Mouse (Mus musculus) MEL (cell line): ENCODE measurements at regions not wholly inside any gene's neighbourhood (a gene's known extent, or its start where the extent isn't known, plus 50 kb on each side); places are given as distances from the start of the nearest gene placed in this dataset.

ENCODE experiments used
- DNase-seq: peaks from one replicate; pipeline ENCODE4 v3.0.0; 2011; ENCODE audit warnings: low read depth, low spot score
- H3K27ac ChIP-seq: 2 replicates; pipeline ENCODE4 v1.5.1; 2012; ENCODE audit warnings: low read depth, mild to moderate bottlenecking, control low read depth, low read length, moderate library complexity; ENCODE audit not compliant: control insufficient read depth
- H3K27me3 ChIP-seq, 2 experiments: fragments of 150-350 bp in 1 of 2; sonication (generic) in 1 of 2; 2 replicates each; pipeline ENCODE4 v1.6.1; 2012; ENCODE audit warnings: low read length in 2 of 2, mild to moderate bottlenecking in 2 of 2, improper control_type of control experiment in 1 of 2, moderate library complexity in 1 of 2; ENCODE audit not compliant: insufficient read depth in 2 of 2, control insufficient read depth in 1 of 2
- H3K36me3 ChIP-seq, 2 experiments: 2 replicates each; pipeline ENCODE4 v1.6.1; 2012 to 2014; ENCODE audit warnings: low read length in 2 of 2, improper control_type of control experiment in 1 of 2, inconsistent platforms in 1 of 2, mild to moderate bottlenecking in 1 of 2; ENCODE audit not compliant: insufficient read depth in 2 of 2, control insufficient read depth in 1 of 2
- H3K4me1 ChIP-seq, 2 experiments: fragments of 150-350 bp in 1 of 2; sonication (generic) in 1 of 2; 2 replicates each; pipeline ENCODE4 v1.6.1; 2012; ENCODE audit warnings: low read length in 2 of 2, improper control_type of control experiment in 1 of 2, mild to moderate bottlenecking in 1 of 2; ENCODE audit not compliant: insufficient read depth in 2 of 2, control insufficient read depth in 1 of 2
- H3K4me3 ChIP-seq, 2 experiments: fragments of 150-350 bp in 1 of 2; sonication (generic) in 1 of 2; 2 replicates each; pipeline ENCODE4 v1.5.1; 2012; ENCODE audit warnings: low read depth in 2 of 2, low read length in 2 of 2, mild to moderate bottlenecking in 2 of 2, moderate library complexity in 2 of 2, control low read depth in 1 of 2, improper control_type of control experiment in 1 of 2; ENCODE audit not compliant: control insufficient read depth in 1 of 2, insufficient read depth in 1 of 2
- H3K79me2 ChIP-seq: 2 replicates; pipeline ENCODE4 v1.6.1; 2012; ENCODE audit warnings: mild to moderate bottlenecking, low read length, moderate library complexity; ENCODE audit not compliant: control insufficient read depth, poor library complexity, insufficient read depth
- H3K9ac ChIP-seq: 2 replicates; pipeline ENCODE4 v1.6.1; 2012; ENCODE audit warnings: low read depth, mild to moderate bottlenecking, control low read depth, low read length, moderate library complexity; ENCODE audit not compliant: control insufficient read depth, poor library complexity, severe bottlenecking
- H3K9me3 ChIP-seq: fragments of 150-350 bp; sonication (generic); replicated peaks from 2 replicates; pipeline ENCODE4 v1.6.1; 2012; ENCODE audit warnings: mild to moderate bottlenecking, low read length, improper control_type of control experiment, moderate library complexity; ENCODE audit not compliant: insufficient read depth
- BHLHE40 ChIP-seq: IDR thresholded peaks from 2 replicates; pipeline ENCODE4 v1.6.1; 2012; ENCODE audit warnings: low read depth, mild to moderate bottlenecking, inconsistent platforms, low read length, improper control_type of control experiment, borderline replicate concordance
- CHD2 ChIP-seq: IDR thresholded peaks from 2 replicates; pipeline ENCODE4 v1.6.1; 2011; ENCODE audit warnings: low read length, improper control_type of control experiment
- CTCF ChIP-seq, 3 experiments: IDR thresholded peaks in 2 of 3; conservative IDR thresholded peaks in 1 of 3; 2 replicates each; pipeline ENCODE4 v1.5.1; 2011 to 2012; ENCODE audit warnings: low read length in 3 of 3, low read depth in 2 of 3, mild to moderate bottlenecking in 2 of 3, improper control_type of control experiment in 1 of 3, inconsistent platforms in 1 of 3, mixed read lengths in 1 of 3, moderate library complexity in 1 of 3; ENCODE audit not compliant: control insufficient read depth in 1 of 3, insufficient read depth in 1 of 3, poor library complexity in 1 of 3, severe bottlenecking in 1 of 3
- E2F4 ChIP-seq: IDR thresholded peaks from 2 replicates; pipeline ENCODE4 v1.6.1; 2011; ENCODE audit warnings: low read depth, low read length, improper control_type of control experiment, borderline replicate concordance
- ELF1 ChIP-seq: IDR thresholded peaks from 2 replicates; pipeline ENCODE4 v1.6.1; 2014; ENCODE audit warnings: low read depth, mild to moderate bottlenecking, inconsistent platforms, low read length, improper control_type of control experiment, moderate library complexity
- EP300 ChIP-seq, 2 experiments: IDR thresholded peaks; 2 replicates each; pipeline ENCODE4 v1.6.1; 2011; ENCODE audit warnings: improper control_type of control experiment in 2 of 2, low read length in 2 of 2, low read depth in 1 of 2, mild to moderate bottlenecking in 1 of 2
- GABPA ChIP-seq: IDR thresholded peaks from 2 replicates; pipeline ENCODE4 v1.6.1; 2012; ENCODE audit warnings: low read depth, mild to moderate bottlenecking, inconsistent platforms, low read length, improper control_type of control experiment, moderate library complexity
- GATA1 ChIP-seq: IDR thresholded peaks from 2 replicates; pipeline ENCODE4 v1.6.1; 2011; ENCODE audit warnings: low read depth, low read length, improper control_type of control experiment
- JUND ChIP-seq: IDR thresholded peaks from 2 replicates; pipeline ENCODE4 v1.6.1; 2011; ENCODE audit warnings: low read depth, mild to moderate bottlenecking, improper control_type of control experiment, low read length
- KAT2A ChIP-seq: conservative IDR thresholded peaks from 2 replicates; pipeline ENCODE4 v1.6.1; 2012; ENCODE audit warnings: low read depth, low read length, improper control_type of control experiment, inconsistent platforms
- MAFK ChIP-seq: IDR thresholded peaks from 2 replicates; pipeline ENCODE4 v1.6.1; 2011; ENCODE audit warnings: low read depth, mild to moderate bottlenecking, low read length, improper control_type of control experiment, borderline replicate concordance
- MAX ChIP-seq: IDR thresholded peaks from 2 replicates; pipeline ENCODE4 v1.6.1; 2011; ENCODE audit warnings: low read length, improper control_type of control experiment
- MAZ ChIP-seq: IDR thresholded peaks from 2 replicates; pipeline ENCODE4 v1.6.1; 2012; ENCODE audit warnings: low read depth, mild to moderate bottlenecking, inconsistent platforms, low read length, improper control_type of control experiment
- MYC ChIP-seq: IDR thresholded peaks from 2 replicates; pipeline ENCODE4 v1.6.1; 2011; ENCODE audit warnings: low read depth, mild to moderate bottlenecking, low read length, improper control_type of control experiment, moderate library complexity
- NRF1 ChIP-seq: IDR thresholded peaks from 2 replicates; pipeline ENCODE4 v1.6.1; 2014; ENCODE audit warnings: low read depth, mild to moderate bottlenecking, inconsistent platforms, low read length, improper control_type of control experiment, moderate library complexity; ENCODE audit not compliant: poor library complexity, insufficient read depth, severe bottlenecking
- POLR2A ChIP-seq, 2 experiments: IDR thresholded peaks; 2 replicates each; pipeline ENCODE4 v1.6.1; 2011 to 2012; ENCODE audit warnings: low read length in 2 of 2, mild to moderate bottlenecking in 2 of 2, control low read depth in 1 of 2, improper control_type of control experiment in 1 of 2, low read depth in 1 of 2, moderate library complexity in 1 of 2; ENCODE audit not compliant: control insufficient read depth in 1 of 2, insufficient read depth in 1 of 2, poor library complexity in 1 of 2
- RCOR1 ChIP-seq: IDR thresholded peaks from 2 replicates; pipeline ENCODE4 v1.6.1; 2012; ENCODE audit warnings: low read depth, mild to moderate bottlenecking, inconsistent platforms, low read length, improper control_type of control experiment
- SMC3 ChIP-seq: IDR thresholded peaks from 2 replicates; pipeline ENCODE4 v1.6.1; 2011; ENCODE audit warnings: low read depth, low read length, improper control_type of control experiment
- TBP ChIP-seq: IDR thresholded peaks from 2 replicates; pipeline ENCODE4 v1.8.0; 2011; ENCODE audit warnings: low read depth, low read length, improper control_type of control experiment
- TCF12 ChIP-seq: IDR thresholded peaks from 2 replicates; pipeline ENCODE4 v1.6.1; 2014; ENCODE audit warnings: low read depth, mild to moderate bottlenecking, inconsistent platforms, low read length, improper control_type of control experiment, moderate library complexity
- UBTF ChIP-seq: IDR thresholded peaks from 2 replicates; pipeline ENCODE4 v1.6.1; 2012; ENCODE audit warnings: low read depth, mild to moderate bottlenecking, inconsistent platforms, low read length, improper control_type of control experiment, moderate library complexity, borderline replicate concordance; ENCODE audit not compliant: insufficient read depth
- USF1 ChIP-seq: IDR thresholded peaks from 2 replicates; pipeline ENCODE4 v1.6.1; 2014; ENCODE audit warnings: low read depth, mild to moderate bottlenecking, inconsistent platforms, low read length, improper control_type of control experiment, moderate library complexity
- ZMIZ1 ChIP-seq: IDR thresholded peaks from 2 replicates; pipeline ENCODE4 v1.6.1; 2012; ENCODE audit warnings: low read depth, mild to moderate bottlenecking, inconsistent platforms, low read length, improper control_type of control experiment, moderate library complexity

- no peak for TF ChIP-seq KAT2A
- no peak for TF ChIP-seq ELF1
- no peak for TF ChIP-seq MYC
Observed at GRCm38 (mm10) chr9:85139891-85140290, 172.7 kb upstream of the Gm11114 start (continued).

DNA sequence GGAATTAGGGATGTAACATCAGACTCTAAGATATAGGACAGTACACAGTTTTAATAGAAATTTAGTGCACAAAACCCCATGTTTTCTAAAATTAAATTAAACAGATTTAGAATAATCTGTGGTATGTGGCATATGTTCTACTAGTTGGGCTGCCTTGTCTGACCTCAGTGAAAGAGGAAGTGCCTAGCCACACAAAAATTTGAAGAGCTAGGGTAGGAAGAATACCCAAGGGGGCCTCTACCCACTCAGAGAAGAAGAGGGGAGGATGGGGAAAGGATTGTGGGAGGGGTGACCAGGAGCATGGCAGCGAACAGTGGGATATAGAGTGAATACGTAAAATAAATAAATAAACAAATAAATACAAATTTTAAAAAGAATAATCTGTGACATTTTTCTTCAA, 168.2 kb upstream of the Gm11114 start:
- Histone ChIP-seq H3K4me3 (no peak overlapping the region), H3K79me2 (no peaks in the 10 kb centered on the region), H3K4me1 (no peaks in the 10 kb centered on the region), H3K27me3 (no peaks in the 10 kb centered on the region), H3K36me3 (no peaks in the 10 kb centered on the region), H3K27ac (no peak overlapping the region), H3K9ac (no peak overlapping the region), H3K9me3 (no peaks in the 10 kb centered on the region)
- DNase-seq: no peak
- TF ChIP-seq TBP: no peak
- no peak for TF ChIP-seq MYC
- no peak for TF ChIP-seq MAX
- no peak for TF ChIP-seq SMC3
- no peak for TF ChIP-seq GABPA
- TF ChIP-seq GATA1: no peak
- no peak for TF ChIP-seq RCOR1
- no peak for TF ChIP-seq CTCF (IDR thresholded peaks at IDR 0.05 in 2 of 3, conservative IDR thresholded peaks at IDR 0.05 in 1 of 3; ENCODE audit: control insufficient read depth in 1 of 3, insufficient read depth in 1 of 3, low read depth in 2 of 3, low read length in 3 of 3, poor library complexity in 1 of 3, severe bottlenecking in 1 of 3)
- no peak for TF ChIP-seq TCF12
- no peak for TF ChIP-seq NRF1
- TF ChIP-seq UBTF: no peak

- no peaks in the 10 kb centered on the region for H3K79me2 ChIP-seq
- no peaks in the 10 kb centered on the region for H3K4me1 ChIP-seq
- no peak overlapping the region for H3K4me3 ChIP-seq
- no peaks in the 10 kb centered on the region for H3K9me3 ChIP-seq
- DNase-seq: peak; percentile 2
- H3K9ac ChIP-seq: no peak overlapping the region
- H3K36me3 ChIP-seq: no peaks in the 10 kb centered on the region
- TF ChIP-seq UBTF (no peak), USF1 (no peak), ELF1 (no peak), MAFK (no peak), E2F4 (no peak), ZMIZ1 (no peak), RCOR1 (no peak), POLR2A (IDR thresholded peaks at IDR 0.05; ENCODE audit: control insufficient read depth in 1 of 2, insufficient read depth in 1 of 2, low read depth in 1 of 2, low read length in 2 of 2, poor library complexity in 1 of 2) (no peak), EP300 (IDR thresholded peaks at IDR 0.05; ENCODE audit: low read depth in 1 of 2, low read length in 2 of 2) (no peak), BHLHE40 (no peak), KAT2A (no peak), CHD2 (no peak), MAZ (no peak), JUND (no peak), TBP (no peak)
- no peaks in the 10 kb centered on the region for H3K27me3 ChIP-seq
- no peak overlapping the region for H3K27ac ChIP-seq
Observed at GRCm38 (mm10) chr9:85165632-85166031, 146.9 kb upstream of the Gm11114 start.
